11 mouse cellular contexts compared by ENCODE assay signal in genomic region chr17:84152976-84153786, GRCm38 (mm10). TPM values are rescaled to one million over a fixed set of nuclear protein-coding genes. Genes with fewer than 3 reads are reported as not detected.
DNase-seq lines count a peak whose midpoint lies in the region; ATAC-seq and TF ChIP-seq lines count a peak whose summit lies in the region.
"Had no signal": no experiment of that assay in that cellular context is flagged by ENCODE, and none has a peak within 500 bp of the region (broad histone marks: within the 10 kb centered on the region; RNA-seq: fewer than 3 reads in every experiment).

No protein-coding gene starts in this region.

- no peak overlapping the region for H3K27ac ChIP-seq in thymus, adult 2 months (ENCODE audit: control insufficient read depth, insufficient read depth, low read length)
- H3K27ac ChIP-seq: hindbrain, embryonic 12.5 days; macrophage had no signal

- no peak for TF ChIP-seq POLR2A in thymus, adult 2 months (IDR thresholded peaks at IDR 0.05; ENCODE audit: control insufficient read depth, extremely low read depth, insufficient read depth, low read length, poor library complexity)

- peak; percentile 90 for DNase-seq in heart, adult 11 months
- DNase-seq in heart, postnatal 25 days (ENCODE audit: low spot score), result no peak
- DNase-seq in thymus, adult 2 months, result peak; percentile 2
- no peak for DNase-seq in thymus, postnatal 10 days (ENCODE audit: low spot score in 2 of 2)
- peak; percentile 44 to 69 for DNase-seq in spleen, postnatal 4 days (ENCODE audit: low spot score in 2 of 2)
- no peak for DNase-seq in right cerebral cortex, adult 2 months (ENCODE audit: low spot score in 2 of 2)
- no peak for DNase-seq in embryo, embryonic 10 days (ENCODE audit: low spot score)
- DNase-seq: forebrain, postnatal 0 days had no signal

- intact Hi-C loops in heart, postnatal 25 days (cut with DNase I), result no loop called here

- 92% methylated on average over 12 of the region's 12 CpGs for WGBS in thymus, adult 2 months

- H3K27me3 ChIP-seq in thymus, adult 2 months (ENCODE audit: control insufficient read depth, insufficient read depth, low read length), result no peaks in the 10 kb centered on the region

- no peak for TF ChIP-seq CTCF in thymus, adult 2 months (IDR thresholded peaks at IDR 0.05; ENCODE audit: borderline replicate concordance, control insufficient read depth, extremely low read depth, insufficient read depth, low read length, poor library complexity)

- no peaks in the 10 kb centered on the region for H3K36me3 ChIP-seq in thymus, adult 2 months (ENCODE audit: control insufficient read depth, insufficient read depth, low read length)
- H3K36me3 ChIP-seq: hindbrain, embryonic 12.5 days had no signal

- H3K4me1 ChIP-seq in thymus, adult 2 months (replicated peaks; ENCODE audit: control insufficient read depth, insufficient read depth, low read length), result peaks cover 52% of the 10 kb centered on the region

- H3K4me3 ChIP-seq in thymus, adult 2 months (ENCODE audit: control insufficient read depth, insufficient read depth, low read length), result no peak overlapping the region
- H3K4me3 ChIP-seq: hindbrain, embryonic 12.5 days had no signal

- peak; percentile 47 for ATAC-seq in granulocyte monocyte progenitor cell, adult 5-6 weeks (replicated peaks; ENCODE audit: poor library complexity, severe bottlenecking)

RNA-seq across cellular contexts. Expression of gene Zfp36l2, which starts 34.6 kb away (rescaled TPM):
- total RNA-seq in heart, postnatal 25 days (2021), result 10 to 100 TPM; 23.3 to 31.3 TPM
- polyA plus RNA-seq in thymus, adult 2 months (2012; rRNA removed), result 182 and 287 TPM in 2 replicates
- total RNA-seq in granulocyte monocyte progenitor cell, adult 5-6 weeks (2014; fragmentation: Nextera tagmentation), result 199 TPM in 2 replicates
- total RNA-seq in granulocyte monocyte progenitor cell, adult 5-6 weeks (2017), result 91.5 and 99.4 TPM in 2 replicates

Comparison
In these comparisons a context has a peak if more than half of its experiments do, and no peak if none do; other contexts are left out.
1. DNase-seq: peak in heart, adult 11 months (single experiment), thymus, adult 2 months (single experiment) and spleen, postnatal 4 days (2 of 2); none in heart, postnatal 25 days (single experiment), thymus, postnatal 10 days (0 of 2), right cerebral cortex, adult 2 months (0 of 2) and embryo, embryonic 10 days (single experiment).